Mouse (Mus musculus): ENCODE data around the gene Olfr1371. TPM values are rescaled to one million over a fixed set of nuclear protein-coding genes. Genes with fewer than 3 reads are reported as not detected.

The Olfr1371 gene
- not detected for total RNA-seq (2023)

DNA sequence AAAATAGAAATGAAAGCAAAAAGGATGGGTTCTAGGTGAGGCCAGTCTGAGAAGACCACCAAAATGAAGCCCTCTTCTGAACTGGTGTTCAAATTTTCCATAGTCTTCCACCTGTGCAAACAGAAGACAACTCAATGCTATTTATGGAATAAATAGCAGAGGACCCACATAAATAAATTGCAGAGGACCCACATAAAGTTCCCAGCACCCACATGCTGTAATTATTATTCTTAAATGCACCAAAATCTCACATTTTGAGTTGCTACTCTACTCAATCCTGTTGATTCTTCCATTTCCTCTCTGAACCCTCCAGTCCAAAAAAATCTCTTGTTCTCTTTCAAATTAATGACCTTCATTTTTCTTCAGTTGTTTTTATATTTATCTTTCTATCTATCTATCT is at the start of gene Olfr1371:
Gene Olfr1371, minus strand, starts transcription at position 101 of the 400 bp plus-strand sequence.

DNA sequence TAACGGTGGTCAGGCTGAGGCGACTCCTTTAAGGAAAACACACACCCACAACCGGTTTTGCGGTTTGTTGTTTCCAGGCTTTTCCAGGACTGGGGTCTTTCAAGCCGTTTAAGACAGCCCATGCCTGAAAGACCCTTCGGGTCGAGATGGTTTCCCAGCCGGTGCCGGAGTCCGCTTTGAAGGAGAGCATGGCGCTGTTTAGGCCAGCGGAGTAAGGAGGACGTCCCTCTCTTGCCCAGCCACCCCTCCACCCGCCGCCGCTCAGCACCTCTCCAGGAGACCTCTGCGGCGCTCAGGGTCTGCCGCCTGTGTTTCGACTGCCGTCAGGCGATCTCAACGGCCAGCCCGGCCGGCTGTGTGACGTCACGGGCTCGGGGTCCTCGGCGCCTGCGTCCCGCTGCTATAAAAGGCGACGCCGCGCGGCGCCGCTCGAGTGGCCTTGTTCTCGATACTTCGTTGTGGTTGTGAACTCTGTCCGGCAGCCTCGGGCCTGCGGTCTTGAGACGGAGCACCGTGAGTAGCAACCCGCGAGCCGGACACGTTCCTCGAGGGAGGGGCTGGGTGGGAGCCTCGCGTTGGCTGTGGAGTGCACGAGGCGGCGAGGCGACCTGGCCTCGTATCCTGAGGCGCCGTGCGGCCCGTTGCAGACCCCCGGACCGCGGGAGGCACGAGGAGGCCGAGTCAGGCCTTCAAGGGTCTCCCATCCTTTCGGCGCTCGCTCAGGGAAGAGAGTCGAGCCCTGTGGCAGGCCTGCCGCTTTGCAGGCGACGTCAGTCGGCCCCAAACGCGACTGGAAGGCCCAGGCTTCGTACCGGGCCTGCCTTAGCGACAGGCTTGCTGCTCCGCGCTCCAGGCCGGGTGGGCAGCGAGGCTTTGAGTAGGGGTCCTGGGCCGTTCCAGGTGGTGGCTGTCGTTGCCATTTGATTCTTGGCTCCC is 18.1 kb upstream of the Olfr1371 start, which contains the start of gene Skp1a:
Gene Skp1a, plus strand, starts transcription at position 390 of the 936 bp plus-strand sequence.

Other genes starting within 250 kb of the Olfr1371 start
- 52.3 TPM for gene Cdkn2aipnl, start 246.3 kb downstream of the Olfr1371 start, total RNA-seq (2023)
- 244 TPM for gene Ube2b, start 213.2 kb downstream of the Olfr1371 start, total RNA-seq (2023)
- 2.2 TPM for gene Cdkl3, start 209.8 kb downstream of the Olfr1371 start, total RNA-seq (2023)
- 124 TPM for gene Ppp2ca, start 115.3 kb downstream of the Olfr1371 start, total RNA-seq (2023)
- gene Olfr1373, start 68.5 kb downstream of the Olfr1371 start, total RNA-seq (2023) = not detected
- gene Skp1a, start 18.0 kb upstream of the Olfr1371 start, total RNA-seq (2023) = 178 TPM
- gene Tcf7, start 69.0 kb upstream of the Olfr1371 start, total RNA-seq (2023) = 1,345 TPM
- gene Vdac1, start 146.9 kb upstream of the Olfr1371 start, total RNA-seq (2023) = 50.2 TPM
- 45.8 TPM for gene 9530068E07Rik, start 182.4 kb upstream of the Olfr1371 start, total RNA-seq (2023)